Mouse (Mus musculus): ENCODE measurements around the gene Ddx18. TPM values are rescaled to one million over a fixed set of nuclear protein-coding genes. Genes with fewer than 3 reads are reported as not detected.

Ddx18 gene
- 13.1 and 17.6 TPM in 2 replicates for polyA plus RNA-seq (2012; rRNA removed)

DNA sequence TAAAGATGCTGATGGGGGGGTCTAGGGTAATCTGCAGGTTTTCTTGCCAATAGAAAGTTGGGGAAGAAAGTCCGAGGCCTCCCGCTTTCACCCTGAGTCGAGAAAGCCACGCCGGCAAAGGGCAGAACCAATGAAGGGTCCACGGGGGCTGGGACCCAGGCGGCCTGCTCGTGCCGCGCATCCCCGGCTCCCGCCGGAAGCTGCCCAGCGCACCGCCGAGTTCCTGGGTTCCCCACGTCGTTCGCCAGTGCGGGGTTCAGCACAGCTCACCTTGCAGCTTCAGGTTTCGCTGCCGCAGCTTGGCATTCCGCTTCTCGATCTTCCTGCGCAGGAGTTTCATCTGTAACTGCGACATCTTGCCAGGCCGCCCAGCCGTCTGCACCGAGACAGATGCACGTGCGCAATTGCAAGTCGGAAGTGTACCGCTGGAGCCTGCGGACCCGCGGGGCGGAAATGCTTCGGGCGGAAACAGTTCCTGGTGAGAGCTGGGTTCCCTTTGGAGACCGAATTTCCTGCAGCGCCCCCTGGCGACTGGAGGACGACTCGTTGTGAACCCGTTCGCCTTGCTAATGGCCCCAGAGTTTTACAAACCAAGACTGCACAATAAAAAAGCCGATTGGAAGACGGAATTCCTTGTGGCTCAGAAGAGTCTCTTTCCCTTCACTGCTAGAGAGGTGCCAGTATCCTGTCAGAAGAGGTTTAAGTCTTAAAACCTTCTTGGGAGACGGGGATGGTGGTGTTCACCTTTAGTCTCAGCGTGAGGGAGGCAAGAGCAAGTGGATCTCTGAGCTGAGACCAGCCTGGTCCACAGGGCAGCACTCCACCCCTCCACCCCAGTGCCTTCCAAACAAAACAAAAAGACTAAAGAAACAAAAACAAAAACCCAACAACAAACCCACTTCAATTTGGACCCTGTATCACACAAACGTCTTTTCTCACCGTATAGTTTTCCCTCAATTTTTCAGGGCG is at the start of gene Ddx18:
Ddx18 (minus strand) TSS at position 469 of the 969 bp plus-strand sequence.

DNA sequence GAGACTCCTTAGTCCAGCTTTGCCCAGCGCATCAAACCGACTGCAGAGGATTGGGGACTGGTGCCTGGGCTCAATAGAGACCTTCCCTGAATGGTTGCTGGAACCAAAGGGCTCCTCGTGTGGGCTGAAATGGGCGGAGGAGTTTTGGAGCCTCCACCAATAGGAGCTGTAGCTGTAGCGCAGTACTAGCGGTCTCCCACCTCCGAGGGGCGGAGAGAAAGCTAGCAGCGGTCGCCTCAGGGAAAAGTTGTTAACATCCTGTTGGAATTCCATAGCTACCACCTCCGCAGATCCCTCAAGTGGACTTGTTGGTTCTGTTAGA is 39.4 kb downstream of the Ddx18 start, which contains the start of gene Htr5b:
Htr5b (minus strand) TSS at position 67 of the 322 bp plus-strand sequence.

Other genes starting within 250 kb of the Ddx18 start
- 11.9 and 26.6 TPM in 2 replicates for gene Insig2, start 235.4 kb downstream of the Ddx18 start, polyA plus RNA-seq (2012; rRNA removed)
- gene Ccdc93, start 136.9 kb downstream of the Ddx18 start, polyA plus RNA-seq (2012; rRNA removed), result 8.7 and 10.1 TPM in 2 replicates
- gene Htr5b, start 39.5 kb downstream of the Ddx18 start, polyA plus RNA-seq (2012; rRNA removed), result not detected in 2 replicates

Measured in colon, adult 2 months (tissue).